Mouse (Mus musculus) brain, adult 10 weeks (tissue): ENCODE measurements around the gene Tmed2. TPM values are rescaled to one million over a fixed set of nuclear protein-coding genes. Genes with fewer than 3 reads are reported as not detected.

ENCODE experiments used
- polyA plus RNA-seq: library from polyadenylated mRNA; stranded (reverse); fragments of 350-450 nt; fragmentation: Illumina TruSeq; extraction: RNeasy Lipid Tissue Mini Kit (QIAGEN cat#74804); gene quantifications from one replicate; pipeline ENCODE4 v1.2.3, GENCODE M21; 2015; ENCODE audit warnings: low read depth, low replicate concordance

Tmed2 gene
- polyA plus RNA-seq: 193 TPM

GRCm38 (mm10) chr5:124540383-124540786 lies at the start of gene Tmed2:
Gene Tmed2 (plus strand): TSS chr5:124540695.

GRCm38 (mm10) chr5:124530655-124531582 lies 9.6 kb upstream of the Tmed2 start, which contains the start of gene Rilpl1:
Gene Rilpl1 (minus strand): TSS chr5:124531391.

DNA sequence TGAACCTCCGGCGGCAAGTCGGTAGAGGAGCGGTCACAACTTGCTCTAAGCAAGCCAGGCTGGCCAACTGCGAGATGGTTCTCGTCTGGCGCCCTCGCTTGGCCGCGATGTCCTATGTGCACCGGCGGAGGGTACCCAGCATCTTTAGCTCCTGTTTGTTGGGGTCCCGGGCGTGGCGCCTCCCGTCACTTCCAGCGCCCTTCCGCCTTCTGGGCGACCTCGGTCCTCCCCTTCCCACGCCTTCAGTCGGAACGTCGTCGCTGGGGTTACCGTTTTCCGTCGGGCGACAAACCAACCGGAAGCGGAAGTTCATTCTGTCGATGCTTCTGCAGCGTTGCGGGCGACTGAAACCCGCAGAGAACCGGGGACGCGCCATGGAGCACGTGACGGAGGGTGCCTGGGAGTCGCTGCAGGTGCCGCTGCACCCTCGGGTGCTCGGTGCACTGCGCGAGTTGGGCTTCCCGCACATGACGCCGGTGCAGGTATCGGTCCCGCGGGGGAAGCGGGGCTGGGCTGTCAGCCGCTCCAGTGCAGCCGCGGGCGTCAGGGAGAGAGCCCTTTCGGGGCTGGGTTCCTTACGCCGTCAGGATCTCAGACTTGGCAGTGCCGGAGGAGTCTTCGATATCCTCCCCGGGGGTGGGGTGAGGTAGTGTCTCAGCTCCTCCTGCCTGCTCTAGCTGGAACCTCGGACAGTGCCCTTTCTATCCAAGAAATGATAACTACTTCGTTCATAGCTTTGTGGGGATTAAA lies 12.2 kb downstream of the Tmed2 start, which contains the start of gene Ddx55:
TSS of gene Ddx55 (plus strand) at position 307 of the 750 bp plus-strand sequence.

GRCm38 (mm10) chr5:124578633-124579317 lies 38.3 kb downstream of the Tmed2 start, which contains the start of the genes Eif2b1 and Gtf2h3:
Gene Eif2b1 (minus strand): TSS chr5:124579131.
Gene Gtf2h3 (plus strand): TSS chr5:124579140.

Other genes starting within 250 kb of the Tmed2 start
- 10.2 TPM for gene Mphosph9, start 212.7 kb upstream of the Tmed2 start, polyA plus RNA-seq
- gene 2810006K23Rik, start 212.6 kb upstream of the Tmed2 start, polyA plus RNA-seq: 22.7 TPM
- gene Cdk2ap1, start 177.6 kb upstream of the Tmed2 start, polyA plus RNA-seq: 189 TPM
- gene Sbno1, start 114.7 kb upstream of the Tmed2 start, polyA plus RNA-seq: 53.6 TPM
- gene Kmt5a, start 100.8 kb upstream of the Tmed2 start, polyA plus RNA-seq: 43.3 TPM
- gene Rilpl2, start 62.3 kb upstream of the Tmed2 start, polyA plus RNA-seq: 20.4 TPM
- gene Snrnp35, start 57.6 kb upstream of the Tmed2 start, polyA plus RNA-seq: 19.4 TPM
- 52.3 TPM for gene Rilpl1, start 9.3 kb upstream of the Tmed2 start, polyA plus RNA-seq
- gene Ddx55, start 12.2 kb downstream of the Tmed2 start, polyA plus RNA-seq: 22.7 TPM
- gene Eif2b1, start 38.4 kb downstream of the Tmed2 start, polyA plus RNA-seq: 30.1 TPM
- 29.6 TPM for gene Gtf2h3, start 38.4 kb downstream of the Tmed2 start, polyA plus RNA-seq
- 43.3 TPM for gene Atp6v0a2, start 87.9 kb downstream of the Tmed2 start, polyA plus RNA-seq
- 0.61 TPM for gene Dnah10, start 184.4 kb downstream of the Tmed2 start, polyA plus RNA-seq